Mouse (Mus musculus): ENCODE measurements at regions not wholly inside any gene's neighbourhood (a gene's known extent, or its start where the extent isn't known, plus 50 kb on each side); places are given as distances from the start of the nearest gene placed in this dataset.

- no peak overlapping the region for H3K27ac ChIP-seq (ENCODE audit: insufficient read depth, low read depth)
- H3K79me2 ChIP-seq (replicated peaks; ENCODE audit: control insufficient read depth, extremely low read depth, insufficient read depth, poor library complexity, severe bottlenecking), result no peaks in the 10 kb centered on the region
- no peak overlapping the region for H3K9ac ChIP-seq (ENCODE audit: insufficient read depth, low read depth)
- no peaks in the 10 kb centered on the region for H3K27me3 ChIP-seq (replicated peaks)
- TF ChIP-seq SMC3 (IDR thresholded peaks at IDR 0.05; ENCODE audit: low read depth, low read length), result no peak
- TF ChIP-seq TCF12 (IDR thresholded peaks at IDR 0.05; ENCODE audit: low read depth, low read length), result no peak
- no peak for TF ChIP-seq GABPA (IDR thresholded peaks at IDR 0.05; ENCODE audit: insufficient replicate concordance, low read depth, low read length)
- TF ChIP-seq MXI1 (IDR thresholded peaks at IDR 0.05; ENCODE audit: low read depth, low read length), result no peak
- no peak for TF ChIP-seq RCOR1 (conservative IDR thresholded peaks at IDR 0.05; ENCODE audit: low read depth, low read length)
- no peaks in the 10 kb centered on the region for H3K9me3 ChIP-seq (replicated peaks; ENCODE audit: low read length)
- H3K4me2 ChIP-seq (ENCODE audit: insufficient read depth, low read depth, poor library complexity, severe bottlenecking), result no peak overlapping the region
- in situ Hi-C loops (cut with MboI; ENCODE audit: low pct_ligation_motif_present, low pct_unique_long_range_greater_than_20kb, low sequenced_read_pairs), result no loop called here
- H3K4me3 ChIP-seq (replicated peaks in 1 of 3; ENCODE audit: low read depth in 2 of 3, low read length in 2 of 3, poor library complexity in 1 of 3), result no peak overlapping the region
- H3K4me1 ChIP-seq (ENCODE audit: control insufficient read depth in 1 of 2, insufficient read depth in 2 of 2), result peaks cover 0 to 25% of the 10 kb centered on the region in 2 experiments; a peak in 2 of 4 replicates
- dilution Hi-C loops (cut with MboI; ENCODE audit: extremely low pct_ligation_motif_present, extremely low pct_unique_long_range_greater_than_20kb, low sequenced_read_pairs), result no loop called here
- DNase-seq (ENCODE audit: extremely low read depth), result no peak
- no peaks in the 10 kb centered on the region for H3K36me3 ChIP-seq (replicated peaks in 1 of 2; ENCODE audit: control insufficient read depth in 1 of 2, insufficient read depth in 1 of 2, low read length in 1 of 2)
Measured at GRCm38 (mm10) chr6:50818891-50819541, 164.8 kb upstream of the Npvf start.

GRCm38 (mm10) chr6:50821401-50822235 lies 167.4 kb upstream of the Npvf start:
- DNase-seq (ENCODE audit: extremely low read depth), result no peak
- H3K4me3 ChIP-seq (replicated peaks in 1 of 3; ENCODE audit: low read depth in 2 of 3, low read length in 2 of 3, poor library complexity in 1 of 3), result no peak overlapping the region
- TF ChIP-seq USF1 (IDR thresholded peaks at IDR 0.05; ENCODE audit: low read depth, low read length) (no peak), MYC (IDR thresholded peaks at IDR 0.05; ENCODE audit: low read depth, low read length) (no peak), SMC3 (IDR thresholded peaks at IDR 0.05; ENCODE audit: low read depth, low read length) (no peak), MAX (IDR thresholded peaks at IDR 0.05; ENCODE audit: low read length) (no peak), JUND (conservative IDR thresholded peaks at IDR 0.05; ENCODE audit: low read depth, low read length) (no peak), UBTF (IDR thresholded peaks at IDR 0.05; ENCODE audit: low read depth, low read length) (no peak), ETS1 (conservative IDR thresholded peaks at IDR 0.05; ENCODE audit: low read depth, low read length) (no peak), ELF1 (IDR thresholded peaks at IDR 0.05; ENCODE audit: low read depth, low read length) (no peak), MXI1 (IDR thresholded peaks at IDR 0.05; ENCODE audit: low read depth, low read length) (no peak), CHD1 (IDR thresholded peaks at IDR 0.05; ENCODE audit: low read depth, low read length) (no peak), RCOR1 (conservative IDR thresholded peaks at IDR 0.05; ENCODE audit: low read depth, low read length) (no peak), NRF1 (IDR thresholded peaks at IDR 0.05; ENCODE audit: low read depth, low read length) (no peak), SIN3A (IDR thresholded peaks at IDR 0.05; ENCODE audit: low read length) (no peak), ZMIZ1 (IDR thresholded peaks at IDR 0.05; ENCODE audit: low read depth, low read length) (no peak), MAZ (IDR thresholded peaks at IDR 0.05; ENCODE audit: low read depth, low read length) (no peak), POLR2AphosphoS2 (IDR thresholded peaks at IDR 0.05; ENCODE audit: low read depth, low read length) (no peak), PAX5 (IDR thresholded peaks at IDR 0.05; ENCODE audit: low read length) (no peak), TCF12 (IDR thresholded peaks at IDR 0.05; ENCODE audit: low read depth, low read length) (no peak), RAD21 (IDR thresholded peaks at IDR 0.05; ENCODE audit: low read depth, low read length) (no peak), ZKSCAN1 (IDR thresholded peaks at IDR 0.05; ENCODE audit: borderline replicate concordance, low read depth, low read length) (no peak)
- dilution Hi-C loops (cut with MboI; ENCODE audit: extremely low pct_ligation_motif_present, extremely low pct_unique_long_range_greater_than_20kb, low sequenced_read_pairs), result no loop called here
- no peaks in the 10 kb centered on the region for H3K36me3 ChIP-seq (replicated peaks in 1 of 2; ENCODE audit: control insufficient read depth in 1 of 2, insufficient read depth in 1 of 2, low read length in 1 of 2)
- H3K9me3 ChIP-seq (replicated peaks; ENCODE audit: low read length), result no peaks in the 10 kb centered on the region
- H3K4me1 ChIP-seq (ENCODE audit: control insufficient read depth in 1 of 2, insufficient read depth in 2 of 2), result peaks cover 0 to 12% of the 10 kb centered on the region in 2 experiments; a peak in 2 of 4 replicates
- H3K27ac ChIP-seq (ENCODE audit: insufficient read depth, low read depth), result no peak overlapping the region
- H3K79me2 ChIP-seq (replicated peaks; ENCODE audit: control insufficient read depth, extremely low read depth, insufficient read depth, poor library complexity, severe bottlenecking), result no peaks in the 10 kb centered on the region
- no peaks in the 10 kb centered on the region for H3K27me3 ChIP-seq (replicated peaks)
- in situ Hi-C loops (cut with MboI; ENCODE audit: low pct_ligation_motif_present, low pct_unique_long_range_greater_than_20kb, low sequenced_read_pairs), result no loop called here
- H3K9ac ChIP-seq (ENCODE audit: insufficient read depth, low read depth), result no peak overlapping the region
- H3K4me2 ChIP-seq (ENCODE audit: insufficient read depth, low read depth, poor library complexity, severe bottlenecking), result no peak overlapping the region
